Mouse (Mus musculus) c-Kit-positive CD71-negative TER-119-negative erythroid progenitor cells, embryonic 14.5 days (primary cell): ENCODE measurements around the gene Mfap1b.
"Not testable (repeated sequence)": the region's sequence is repeated elsewhere in the genome, so short reads cannot be mapped to it uniquely, and the experiment has no call there.

Experiments
- DNase-seq: peaks from one replicate; pipeline ENCODE4 v3.0.0-alpha.2; 2013; ENCODE audit warnings: low read depth

Mfap1b gene

GRCm38 (mm10) chr2:121472783-121473182 lies 1.1 kb downstream of the Mfap1b start:
- not testable (repeated sequence) for DNase-seq

DNA sequence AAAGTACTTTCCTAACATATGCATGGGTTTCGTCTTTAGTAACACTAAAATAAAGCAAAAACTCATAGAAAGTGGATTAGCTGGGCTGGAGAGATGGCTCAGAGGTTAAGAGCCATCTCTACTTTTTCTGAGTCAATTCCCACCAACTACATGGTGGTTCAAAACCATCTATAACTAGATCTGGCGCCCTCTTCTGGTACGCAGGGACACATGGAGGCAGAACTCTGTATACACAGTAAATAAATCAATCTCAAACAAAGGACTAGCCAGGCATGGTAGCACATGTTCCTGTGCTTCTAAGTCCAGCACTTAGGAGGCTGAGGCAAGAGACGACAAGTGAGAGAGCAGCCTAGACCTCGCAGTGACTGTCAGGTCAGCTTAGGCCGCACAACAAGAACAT lies 4.9 kb downstream of the Mfap1b start:
- not testable (repeated sequence) for DNase-seq

GRCm38 (mm10) chr2:121460071-121460470 lies 13.8 kb downstream of the Mfap1b start:
- no peak for DNase-seq

GRCm38 (mm10) chr2:121456692-121457642 lies 16.9 kb downstream of the Mfap1b start, which contains the start of gene Serinc4:
Serinc4 (minus strand) TSS chr2:121456781.
- DNase-seq = peak; percentile 83

DNA sequence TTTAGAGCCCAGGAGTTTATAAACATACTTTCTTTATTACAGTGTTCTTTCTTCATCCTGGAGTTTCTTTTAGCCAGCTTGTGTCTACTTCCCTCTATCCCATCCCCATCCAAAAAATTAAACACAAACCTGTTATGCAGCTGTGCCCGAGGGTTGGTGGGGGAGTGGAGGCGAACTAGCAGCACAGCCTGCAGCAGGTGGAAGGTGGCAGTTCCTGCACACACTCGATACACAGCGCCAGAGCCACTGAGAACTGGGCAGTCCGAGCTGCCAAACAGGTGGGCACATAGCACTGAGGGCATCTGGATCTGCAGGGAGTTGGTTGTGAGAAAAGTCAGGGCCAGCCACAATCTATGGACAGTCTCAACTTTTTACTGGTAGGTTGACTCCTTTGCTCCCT lies 18.3 kb downstream of the Mfap1b start:
- no peak for DNase-seq

DNA sequence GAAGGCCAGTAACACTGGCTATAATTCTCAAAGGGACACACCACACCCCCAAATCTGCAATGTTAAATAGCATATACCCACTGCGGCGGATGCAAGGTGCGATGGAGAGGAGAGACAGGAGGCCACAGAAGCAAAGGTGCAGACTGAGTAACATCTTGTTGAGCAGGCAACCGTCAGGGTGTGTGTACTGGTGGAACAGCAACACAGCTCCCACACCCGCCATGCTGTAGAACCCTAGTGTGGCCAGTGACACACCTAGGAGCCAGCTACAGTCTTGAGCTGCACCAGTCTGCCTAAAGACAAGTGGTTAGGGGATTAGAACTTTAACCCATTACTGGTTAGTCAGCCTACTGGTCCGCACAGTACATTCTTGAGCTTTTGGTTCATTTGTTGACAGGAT lies 19.9 kb downstream of the Mfap1b start:
- no peak for DNase-seq

DNA sequence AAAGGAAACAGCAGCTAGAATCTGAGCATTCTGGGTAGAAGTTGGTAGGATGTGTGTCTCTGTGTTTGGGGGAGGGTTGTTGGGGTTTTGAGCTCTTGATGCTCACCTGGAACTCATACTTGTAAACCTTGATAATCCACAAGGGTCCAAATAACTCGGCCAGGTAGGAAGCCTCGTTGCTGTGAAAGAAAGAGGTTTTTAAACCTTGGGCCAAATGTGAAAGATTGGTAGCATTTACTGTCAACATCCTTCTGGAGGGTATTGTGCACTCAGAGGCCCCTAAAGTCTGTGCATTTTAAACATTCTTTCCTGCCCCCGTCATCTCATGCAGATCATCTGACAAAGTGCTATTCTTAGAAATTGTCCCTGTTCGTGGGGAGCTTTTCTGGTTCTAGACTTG lies 20.9 kb downstream of the Mfap1b start, which contains the start of gene Hypk:
Gene Hypk, plus strand, starts transcription at position 301 of the 400 bp plus-strand sequence.
- no peak for DNase-seq

DNA sequence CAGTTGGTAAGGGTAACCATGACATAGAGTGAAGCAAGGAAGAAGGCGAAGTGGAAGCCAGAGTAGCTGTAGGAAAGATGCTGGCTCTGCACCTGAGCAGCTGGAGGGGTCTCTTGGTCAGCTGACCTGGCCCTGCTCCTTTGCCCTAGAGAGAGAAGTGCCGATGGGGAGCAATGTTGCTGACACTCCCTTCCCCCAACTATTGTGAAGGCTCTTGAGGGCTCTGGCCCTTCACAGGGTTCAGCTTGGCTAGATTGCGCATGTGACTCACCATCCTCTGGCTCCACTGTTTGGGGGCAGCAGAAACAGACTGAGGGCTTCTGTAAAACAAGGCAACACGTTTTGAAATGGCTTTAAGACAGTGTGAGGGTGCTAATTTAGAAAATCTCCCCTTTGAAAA lies 21.5 kb downstream of the Mfap1b start:
- no peak for DNase-seq

DNA sequence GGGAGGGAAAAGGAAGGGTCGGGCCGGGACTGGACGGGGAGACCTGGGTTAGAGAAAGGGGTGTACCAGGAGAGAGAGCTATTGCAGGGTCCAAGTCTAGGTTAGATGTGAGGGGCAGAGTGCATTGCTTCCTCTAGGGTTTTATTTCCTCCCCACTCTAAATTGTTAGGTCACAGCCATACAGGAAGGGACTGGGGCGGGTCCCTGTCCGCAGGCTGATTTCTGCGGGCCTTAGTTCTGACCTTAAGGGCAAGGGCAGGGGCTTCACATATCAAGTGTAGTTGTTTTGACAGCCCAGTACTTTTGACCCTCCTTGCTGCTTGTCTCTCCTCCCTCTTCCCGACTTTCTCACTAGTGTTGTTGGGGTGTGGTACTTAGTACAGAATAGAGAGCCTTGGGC lies 23.8 kb downstream of the Mfap1b start:
- DNase-seq = no peak

DNA sequence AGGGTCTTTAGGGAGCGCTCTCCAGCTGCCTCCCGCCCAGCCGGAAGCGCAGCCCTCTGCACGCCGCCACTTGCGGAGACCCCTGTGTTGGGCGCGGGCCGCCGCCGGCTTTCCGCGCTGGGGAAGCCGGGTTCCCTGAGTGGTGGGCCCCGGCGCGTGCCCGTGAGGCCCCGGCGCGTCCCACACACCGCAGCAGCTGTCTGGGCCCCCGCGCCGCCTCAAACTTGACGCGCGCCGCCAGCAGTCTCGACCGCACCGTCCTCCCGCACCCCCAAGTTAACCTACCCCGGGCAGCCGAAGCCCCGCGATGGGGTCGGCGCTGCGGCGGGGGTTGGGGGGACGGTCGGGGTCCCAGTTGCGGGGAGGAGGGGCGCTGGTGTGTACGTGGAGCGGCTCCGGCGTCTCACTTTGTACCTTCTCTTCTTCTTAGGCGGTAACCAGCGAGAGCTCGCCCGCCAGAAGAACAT lies 24.3 kb downstream of the Mfap1b start:
- no peak for DNase-seq

DNA sequence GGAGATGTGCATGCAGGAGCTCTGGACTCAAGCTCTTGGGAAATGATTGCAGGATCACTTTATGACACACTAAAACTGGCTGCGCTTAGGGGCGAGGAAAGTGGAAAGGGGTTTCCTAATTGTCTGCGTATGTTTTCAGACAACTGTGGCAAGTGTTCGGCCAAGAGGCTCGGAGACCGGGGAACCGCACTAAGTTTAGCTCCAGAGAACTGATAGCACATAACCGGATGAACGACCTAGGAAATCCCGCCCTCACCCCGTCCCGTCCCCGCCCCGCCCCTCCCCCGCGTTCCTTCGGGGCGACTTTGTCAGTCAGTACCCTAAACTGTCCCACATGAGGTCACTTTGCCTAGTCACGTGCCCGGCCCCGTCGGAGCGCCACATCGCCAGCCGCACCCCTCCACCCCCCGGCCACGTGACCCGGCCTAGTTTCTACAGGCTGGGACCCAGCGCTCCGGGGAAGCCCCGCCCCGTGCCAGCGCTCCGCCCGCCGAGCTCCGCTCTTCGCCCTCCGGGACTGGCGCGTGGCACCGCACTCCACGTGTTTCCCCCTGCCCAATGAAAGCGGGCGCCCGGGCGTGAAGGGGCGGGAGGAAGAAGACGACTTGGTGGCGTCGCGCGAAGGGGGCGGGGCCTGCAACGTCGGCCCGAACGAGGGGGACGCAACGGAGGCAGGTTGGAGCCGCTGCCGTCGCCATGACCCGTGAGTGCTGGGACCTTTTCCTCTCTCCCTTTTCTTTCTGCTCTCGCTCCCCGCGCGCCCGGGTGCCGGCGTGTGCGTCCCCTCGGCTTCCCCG lies 24.9 kb downstream of the Mfap1b start, which contains the start of gene Serf2:
Gene Serf2, plus strand, starts transcription at position 457 of the 797 bp plus-strand sequence.
- DNase-seq = peak; percentile 99

- no peak for DNase-seq
These were observed 25.7 kb downstream of the Mfap1b start for GRCm38 (mm10) chr2:121448136-121448535.

- DNase-seq = no peak
These were observed 26.9 kb downstream of the Mfap1b start for GRCm38 (mm10) chr2:121447006-121447405.

DNA sequence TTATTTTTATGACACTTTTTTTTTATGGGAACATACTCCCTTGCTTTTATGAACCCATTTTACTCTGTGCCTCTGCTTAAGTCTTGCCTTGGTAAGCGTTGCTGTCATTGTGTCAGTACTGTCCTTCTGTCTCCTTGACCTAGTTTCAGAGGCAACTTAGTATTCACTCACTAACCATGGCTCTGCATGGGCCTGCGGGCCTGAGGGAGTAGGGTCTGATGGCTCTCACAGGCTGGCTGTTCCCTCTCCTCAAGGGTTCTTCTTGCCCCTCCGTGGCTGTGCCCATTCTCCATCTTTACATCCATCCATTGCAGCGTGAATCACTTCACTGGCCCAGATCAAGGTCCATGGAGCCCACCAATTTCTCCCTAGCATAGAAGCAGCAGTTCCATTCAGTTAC lies 27.4 kb downstream of the Mfap1b start:
- no peak for DNase-seq

DNA sequence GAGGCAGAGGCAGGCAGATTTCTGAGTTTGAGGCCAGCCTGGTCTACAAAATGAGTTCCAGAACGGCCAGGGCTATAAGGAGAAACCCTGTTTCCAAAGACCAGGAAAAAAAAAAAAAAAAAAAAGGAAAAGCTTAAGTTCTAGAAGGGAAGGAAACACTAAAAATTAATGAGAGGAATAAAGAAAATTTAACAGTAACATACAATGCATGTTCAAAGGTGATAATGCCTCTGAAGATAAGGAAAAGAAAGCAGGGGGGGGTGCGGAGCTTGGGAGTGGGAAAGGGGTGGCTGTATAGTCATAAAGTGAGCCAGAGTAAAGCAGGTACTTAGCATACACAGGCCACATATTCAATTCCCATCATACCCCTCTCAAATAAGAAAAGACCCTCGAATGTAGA lies 28.8 kb downstream of the Mfap1b start:
- DNase-seq = no peak

DNA sequence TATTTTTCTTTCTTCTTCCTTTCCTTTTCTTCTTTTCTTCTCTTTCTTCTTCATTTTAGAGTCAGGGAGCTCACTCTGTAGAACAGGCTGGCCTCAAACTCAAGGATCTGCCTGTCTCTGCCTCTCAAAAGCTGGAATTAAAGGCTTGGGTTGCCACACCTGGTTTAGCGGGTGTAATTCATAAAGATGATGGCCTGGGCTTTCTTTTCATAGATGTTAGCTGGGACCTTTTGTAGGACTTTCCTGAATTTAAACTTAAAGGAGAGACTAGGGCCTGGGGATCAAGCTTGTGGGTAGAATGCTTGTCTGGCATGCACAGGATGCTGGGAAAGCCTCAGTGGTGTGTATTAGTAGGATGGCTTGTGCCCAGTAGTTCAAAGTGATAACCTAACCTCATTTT lies 29.7 kb downstream of the Mfap1b start, which contains the start of gene Ell3:
Gene Ell3, minus strand, starts transcription at position 101 of the 400 bp plus-strand sequence.
- DNase-seq = no peak

GRCm38 (mm10) chr2:121443068-121443349 lies 30.9 kb downstream of the Mfap1b start:
- no peak for DNase-seq

- no peak for DNase-seq
These were observed 31.4 kb downstream of the Mfap1b start for GRCm38 (mm10) chr2:121442259-121443067.

GRCm38 (mm10) chr2:121441800-121442199 lies 32.1 kb downstream of the Mfap1b start:
- DNase-seq = no peak

GRCm38 (mm10) chr2:121440834-121441605 lies 32.8 kb downstream of the Mfap1b start:
- DNase-seq = no peak

DNA sequence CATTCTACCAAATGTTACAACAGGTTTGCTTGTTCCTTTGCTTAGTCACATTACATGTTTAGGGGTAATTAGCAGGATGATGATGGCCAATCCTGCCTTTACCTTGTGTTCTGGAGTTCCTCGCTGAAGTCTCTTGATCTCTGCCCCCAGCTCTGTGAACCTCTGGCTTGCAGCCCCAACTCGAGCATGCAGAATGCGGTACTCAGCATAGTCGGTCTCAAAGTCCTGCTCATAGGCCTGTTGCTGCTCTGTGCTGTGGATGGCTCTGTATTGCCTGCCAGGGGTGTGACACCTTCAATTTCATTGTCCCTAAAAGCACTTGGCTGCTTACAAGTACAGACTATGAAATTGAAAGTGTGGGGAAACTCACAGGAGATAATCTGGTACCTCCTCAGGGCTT lies 34.1 kb downstream of the Mfap1b start:
- no peak for DNase-seq
